Mouse (Mus musculus) liver, adult 2 months (tissue): ENCODE data around the gene Gpr143.

ENCODE experiments used
- CTCF ChIP-seq: fragments of 200-500 bp; IDR thresholded peaks from 2 replicates; pipeline ENCODE4 v1.5.1; 2011; ENCODE audit warnings: low read depth, low read length, control low read depth
- POLR2A ChIP-seq: fragments of 200-500 bp; IDR thresholded peaks from 2 replicates; pipeline ENCODE4 v1.6.1; 2011; ENCODE audit warnings: low read length, control low read depth; ENCODE audit not compliant: insufficient read depth; ENCODE audit errors: extremely low read depth

DNA sequence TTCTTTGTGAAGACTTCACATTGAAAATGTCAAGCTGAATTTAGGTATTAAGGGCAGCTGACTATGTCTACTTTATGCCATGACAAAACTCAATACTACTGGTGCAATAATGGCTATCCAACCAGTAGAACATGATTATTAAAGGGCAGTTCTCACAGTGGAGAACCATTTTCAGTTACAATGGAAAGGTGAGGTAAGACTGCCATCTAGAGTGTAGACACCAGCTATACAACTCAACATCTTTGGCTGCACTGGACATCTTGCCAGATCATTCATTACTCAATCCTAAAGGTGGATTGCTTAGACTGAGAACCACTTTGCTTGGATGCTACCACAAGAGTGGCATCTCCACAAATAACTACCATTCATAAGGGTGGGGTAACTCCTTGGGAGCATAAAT lies 37.3 kb downstream of the Gpr143 start:
- TF ChIP-seq POLR2A, result no peak
- TF ChIP-seq CTCF, result peak; percentile 40
